Mouse (Mus musculus) lung, adult 18-20 months (tissue): ENCODE results near the gene Olfr922.

ENCODE experiments used
- DNase-seq, 2 experiments: peaks; one replicate each; pipeline ENCODE4 v3.0.0; 2022; ENCODE audit warnings: mixed read lengths in 2 of 2

Olfr922 gene

DNA sequence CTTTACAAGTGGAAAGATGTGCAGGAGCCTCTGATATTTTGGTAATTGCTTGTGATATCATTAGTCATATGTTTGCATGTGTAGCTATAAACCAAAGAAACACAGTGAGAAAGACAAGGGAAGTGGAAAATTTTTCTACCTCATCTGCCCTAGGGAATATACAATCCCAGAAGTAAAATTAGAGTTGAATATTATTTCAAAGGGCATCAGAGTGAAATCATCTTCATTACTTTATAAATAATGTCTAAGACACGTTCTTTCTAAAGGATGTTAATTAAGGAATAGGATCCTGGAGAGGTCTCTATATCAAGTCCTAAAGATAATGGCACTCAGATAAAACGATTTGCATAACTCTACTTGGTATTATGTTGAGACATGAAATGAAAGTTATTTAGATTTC lies at the start of gene Olfr922:
Olfr922 (plus strand) TSS at position 301 of the 400 bp plus-strand sequence.
- no peak for DNase-seq

DNA sequence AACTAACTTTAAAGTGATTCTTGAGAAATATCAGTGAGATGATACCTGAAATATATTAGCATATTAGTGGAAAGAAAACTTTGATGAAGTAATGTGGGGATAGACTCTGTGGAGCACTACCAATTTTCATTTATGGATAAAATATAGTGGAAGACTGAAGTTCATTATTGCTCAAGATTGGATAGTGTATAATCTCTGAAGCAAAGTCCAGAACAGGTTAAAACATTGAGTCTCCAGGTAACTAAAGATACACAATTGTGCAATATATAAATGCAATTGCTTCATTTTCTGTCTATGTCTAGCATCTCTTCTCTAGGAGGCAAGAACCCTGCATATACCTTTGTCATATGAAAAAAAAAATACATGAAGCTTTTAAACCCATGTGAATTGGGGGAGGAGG lies 41.6 kb upstream of the Olfr922 start, which contains the start of gene Olfr921:
Olfr921 (plus strand) TSS at position 301 of the 400 bp plus-strand sequence.
- DNase-seq: no peak

GRCm38 (mm10) chr9:38792689-38793088 lies 21.7 kb upstream of the Olfr922 start:
- DNase-seq: no peak

DNA sequence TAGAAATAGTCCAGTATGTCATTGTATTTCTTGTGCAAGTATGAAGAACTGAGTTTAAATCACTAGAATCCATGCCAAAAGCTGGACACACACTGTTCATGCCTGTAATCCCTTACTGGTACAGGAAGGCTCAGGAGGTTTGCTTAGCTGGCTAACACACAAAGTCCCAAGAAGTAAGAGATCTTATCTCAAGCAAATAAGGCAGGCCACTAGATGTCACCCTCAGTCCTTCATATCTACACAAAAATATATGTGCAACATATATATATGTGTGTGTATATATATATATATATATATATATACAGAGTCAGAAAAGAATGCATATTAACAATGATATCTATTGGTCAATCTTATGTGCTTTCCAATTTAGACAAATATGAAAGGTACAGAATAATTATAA lies 8.7 kb upstream of the Olfr922 start:
- DNase-seq: no peak

DNA sequence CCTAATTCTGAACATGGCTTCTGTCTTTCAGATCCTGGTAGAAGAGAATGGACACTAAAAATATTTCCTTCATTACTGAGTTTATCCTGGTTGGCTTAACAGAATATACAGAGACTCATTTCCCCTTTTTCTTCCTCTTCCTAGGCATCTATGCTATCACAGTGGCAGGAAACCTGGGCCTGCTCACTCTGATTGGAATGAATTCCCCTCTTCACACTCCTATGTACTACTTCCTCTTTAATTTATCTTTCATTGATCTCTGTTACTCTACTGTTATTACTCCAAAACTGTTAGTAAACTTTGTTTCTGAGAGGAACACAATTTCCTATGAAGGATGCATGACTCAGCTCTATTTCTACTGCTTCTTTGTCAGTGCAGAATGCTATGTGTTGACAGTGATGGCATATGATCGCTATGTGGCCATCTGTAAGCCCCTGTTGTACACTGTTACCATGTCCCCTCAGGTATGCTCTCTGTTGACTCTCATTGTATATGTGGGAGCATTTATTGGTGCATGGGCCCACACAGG lies 1.1 kb downstream of the Olfr922 start:
- no peak for DNase-seq

DNA sequence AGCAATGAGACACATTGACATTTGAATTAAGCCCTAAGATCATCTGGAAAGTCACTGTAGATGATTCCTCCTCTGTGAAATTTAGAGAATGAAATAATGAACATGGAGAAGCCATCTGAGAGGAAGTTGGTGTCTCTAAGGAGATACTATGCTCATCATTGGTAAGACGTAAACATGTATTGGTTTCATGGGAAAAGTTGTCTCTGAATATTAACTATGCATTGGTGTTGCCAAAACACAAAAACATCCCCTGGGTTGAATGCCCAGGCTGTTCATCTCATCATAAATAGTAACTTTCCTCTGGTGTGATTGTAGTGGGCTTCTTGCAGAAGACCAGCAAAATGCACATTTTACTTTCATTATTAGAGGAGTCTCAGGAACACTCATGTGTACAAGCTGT lies 11.8 kb downstream of the Olfr922 start, which contains the start of gene Olfr923:
Olfr923 (plus strand) TSS at position 301 of the 400 bp plus-strand sequence.
- DNase-seq: no peak

DNA sequence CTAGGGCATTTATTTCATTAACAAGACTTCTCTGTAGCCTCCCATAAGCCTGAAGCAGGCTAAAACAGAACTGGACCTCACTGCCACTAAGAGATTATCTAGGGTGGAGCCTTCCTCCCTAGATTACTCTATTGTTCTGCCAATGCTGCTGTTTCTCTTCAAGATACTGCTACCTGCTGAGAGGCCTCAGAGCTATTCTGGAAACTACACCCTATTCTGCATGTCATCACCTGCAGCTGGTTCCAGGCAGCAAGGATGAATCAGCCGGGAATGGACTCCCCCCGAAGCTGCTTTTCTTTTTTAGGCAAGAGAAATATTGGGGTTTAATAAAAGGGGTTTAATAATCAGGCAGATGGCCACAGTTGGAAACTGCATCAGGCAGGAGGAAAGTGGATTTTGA lies 18.6 kb downstream of the Olfr922 start:
- DNase-seq: no peak

DNA sequence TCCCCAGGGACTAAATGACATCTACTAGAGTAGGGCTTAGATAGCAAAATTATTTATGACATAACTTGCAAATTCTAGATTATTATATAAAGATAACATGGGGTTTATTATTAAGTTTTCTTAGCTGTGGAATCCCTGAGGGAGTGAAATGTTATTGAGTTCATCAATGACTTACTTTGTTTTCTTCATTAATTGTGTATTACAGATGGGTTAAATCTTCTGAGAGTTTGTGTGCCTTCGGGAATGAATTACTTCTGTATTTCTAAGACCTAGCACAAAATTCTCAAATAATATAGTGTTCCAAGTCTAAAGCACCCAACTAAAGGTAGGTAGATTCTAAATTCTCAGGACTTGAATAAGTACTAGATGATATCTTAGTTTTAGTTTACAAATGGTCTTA lies 29.7 kb downstream of the Olfr922 start, which contains the start of gene Olfr924:
Olfr924 (plus strand) TSS at position 301 of the 400 bp plus-strand sequence.
- DNase-seq: no peak

DNA sequence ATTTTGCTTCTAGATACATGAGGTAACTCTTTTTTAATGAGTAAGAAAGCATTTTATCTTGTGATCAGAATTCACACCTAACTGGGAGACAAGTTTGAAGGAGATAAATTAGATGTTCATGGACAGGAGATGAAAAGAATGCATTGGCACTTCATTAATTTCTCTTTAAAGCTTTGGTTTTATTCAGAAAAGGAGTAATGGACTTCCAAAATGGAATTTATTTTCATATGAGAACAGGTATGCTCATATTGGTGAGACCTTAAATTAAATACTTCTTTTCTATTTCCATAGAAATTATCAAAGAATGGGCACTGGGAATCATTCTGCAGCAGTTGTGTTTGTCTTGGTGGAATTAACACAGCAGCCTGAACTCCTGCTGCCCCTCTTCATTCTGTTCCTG lies 40.3 kb downstream of the Olfr922 start, which contains the start of gene Olfr26:
Olfr26 (plus strand) TSS at position 301 of the 400 bp plus-strand sequence.
- no peak for DNase-seq
